Mouse (Mus musculus) forebrain, postnatal 0 days (tissue): ENCODE results near the gene Slc8a2. TPM values are rescaled to one million over a fixed set of nuclear protein-coding genes. Genes with fewer than 3 reads are reported as not detected.

Source experiments
- ATAC-seq: fragments of 200-750 bp; cut with Nextera tagmentation; 2 replicates; pipeline ENCODE4 v1.8.0; 2017; ENCODE audit warnings: mild to moderate bottlenecking, moderate library complexity
- DNase-seq: peaks from one replicate; pipeline ENCODE4 v3.0.0-alpha.2; 2015
- H3K27ac ChIP-seq: fragments of 300-500 bp; sonication (generic); 2 replicates; pipeline ENCODE4 v1.5.1; 2014; ENCODE audit warnings: low read depth, mild to moderate bottlenecking, antibody characterized with exemption, low read length, moderate library complexity, mixed read lengths
- H3K27me3 ChIP-seq: fragments of 300-500 bp; sonication (generic); 2 replicates; pipeline ENCODE4 v1.6.1; 2014; ENCODE audit warnings: mild to moderate bottlenecking, low read length, mixed read lengths; ENCODE audit not compliant: insufficient read depth
- H3K36me3 ChIP-seq: fragments of 300-500 bp; sonication (generic); 2 replicates; pipeline ENCODE4 v1.6.1; 2014; ENCODE audit warnings: mild to moderate bottlenecking, moderate library complexity; ENCODE audit not compliant: insufficient read depth
- H3K4me1 ChIP-seq: fragments of 300-500 bp; sonication (generic); 2 replicates; pipeline ENCODE4 v1.6.1; 2014; ENCODE audit warnings: antibody characterized with exemption; ENCODE audit not compliant: insufficient read depth
- H3K4me2 ChIP-seq: fragments of 300-500 bp; sonication (generic); 2 replicates; pipeline ENCODE4 v1.6.1; 2014; ENCODE audit warnings: low read depth, mild to moderate bottlenecking, moderate library complexity
- H3K4me3 ChIP-seq: fragments of 300-500 bp; sonication (generic); 2 replicates; pipeline ENCODE4 v1.5.1; 2014; ENCODE audit warnings: low read depth, low read length, mixed read lengths
- H3K9ac ChIP-seq: fragments of 300-500 bp; sonication (generic); 2 replicates; pipeline ENCODE4 v1.6.1; 2014; ENCODE audit warnings: mild to moderate bottlenecking
- H3K9me3 ChIP-seq: fragments of 300-500 bp; sonication (generic); 2 replicates; pipeline ENCODE4 v1.6.1; 2016; ENCODE audit warnings: low read length
- CTCF ChIP-seq: sonication (generic); IDR thresholded peaks from 2 replicates; pipeline ENCODE4 v1.5.1; 2016; ENCODE audit warnings: antibody characterized with exemption, control low read depth, low read depth
- whole genome bisulfite sequencing: fragments of 180-500 bp; shearing (Covaris S2); extraction: QIAGEN DNeasy Blood & Tissue Kit; methylation state at CpG from one replicate; pipeline ENCODE4 v1.1.7; 2014; 5-methylcytosine and 5-hydroxymethylcytosine counted together
- polyA plus RNA-seq: library from polyadenylated mRNA; unstranded; fragments of >200 nt; fragmentation: Nextera tagmentation; extraction: Ambion mirVana; gene quantifications from 2 replicates; pipeline ENCODE4 v1.2.1, GENCODE M21; 2015
- total RNA-seq: library from RNA; depleted of rRNA; stranded (reverse); fragments of >200 nt; gene quantifications from 2 replicates; pipeline ENCODE4 v1.2.3, GENCODE M21; 2014

Slc8a2 gene
- total and polyA plus RNA-seq, 2 experiments from 2014 or later, result 0.99 to 55.8 TPM

DNA sequence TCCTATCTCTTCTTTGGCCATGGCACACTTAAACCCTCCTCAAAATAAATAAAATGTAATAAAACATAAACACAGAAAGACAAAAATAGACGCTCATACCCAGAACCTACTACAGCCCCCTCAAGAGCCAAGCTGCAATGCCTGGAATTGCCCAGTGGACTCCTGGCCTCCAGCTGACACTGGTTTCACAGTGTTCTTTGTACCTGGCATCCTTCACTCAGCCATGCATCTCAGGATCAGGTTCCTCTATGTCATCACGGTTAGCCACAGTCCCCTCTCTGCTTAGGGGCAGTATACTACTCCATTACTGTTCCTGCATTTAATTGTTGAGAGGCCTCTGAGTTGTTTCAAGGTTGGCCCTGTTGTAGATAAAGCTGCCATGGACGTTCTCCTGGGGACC is 3.3 kb downstream of the Slc8a2 start:
- Histone ChIP-seq H3K4me3 (no peak overlapping the region), H3K4me1 (peaks cover 20% of the 10 kb centered on the region), H3K27ac (no peak overlapping the region), H3K36me3 (0 out of 2 replicates have a peak, but pooled peaks cover 2% of the 10 kb centered on the region), H3K9me3 (no peaks in the 10 kb centered on the region), H3K9ac (no peak overlapping the region), H3K27me3 (no peaks in the 10 kb centered on the region), H3K4me2 (no peak overlapping the region)
- DNase-seq (no peak), ATAC-seq (no peak)
- 76% methylated on average over 3 of the region's 3 CpGs for WGBS
- no peak for TF ChIP-seq CTCF

DNA sequence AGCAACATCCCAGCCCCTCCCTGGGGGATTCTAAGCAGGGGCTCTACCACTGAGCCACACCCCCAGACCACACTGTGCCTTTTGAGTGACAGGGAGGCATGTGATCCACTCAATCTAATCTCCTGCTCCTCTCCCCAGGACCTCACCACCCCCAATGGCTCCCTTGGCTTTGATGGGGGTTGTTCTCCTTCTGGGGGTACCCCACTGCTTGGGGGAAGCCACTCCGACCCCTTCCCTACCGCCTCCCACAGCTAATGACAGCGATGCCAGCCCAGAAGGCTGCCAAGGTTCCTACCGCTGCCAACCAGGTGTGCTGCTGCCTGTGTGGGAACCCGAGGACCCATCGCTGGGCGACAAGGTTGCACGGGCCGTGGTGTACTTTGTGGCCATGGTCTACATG is 4.1 kb downstream of the Slc8a2 start:
- H3K27me3 ChIP-seq, result no peaks in the 10 kb centered on the region
- H3K4me3 ChIP-seq, result no peak overlapping the region
- no peak for DNase-seq
- H3K4me2 ChIP-seq, result no peak overlapping the region
- ATAC-seq, result no peak
- H3K36me3 ChIP-seq, result 0 out of 2 replicates have a peak, but pooled peaks cover 2% of the 10 kb centered on the region
- 90% methylated on average over 9 of the region's 9 CpGs for WGBS
- peaks cover 19% of the 10 kb centered on the region for H3K4me1 ChIP-seq
- no peak overlapping the region for H3K27ac ChIP-seq
- H3K9ac ChIP-seq, result no peak overlapping the region
- no peak for TF ChIP-seq CTCF
- H3K9me3 ChIP-seq, result no peaks in the 10 kb centered on the region

DNA sequence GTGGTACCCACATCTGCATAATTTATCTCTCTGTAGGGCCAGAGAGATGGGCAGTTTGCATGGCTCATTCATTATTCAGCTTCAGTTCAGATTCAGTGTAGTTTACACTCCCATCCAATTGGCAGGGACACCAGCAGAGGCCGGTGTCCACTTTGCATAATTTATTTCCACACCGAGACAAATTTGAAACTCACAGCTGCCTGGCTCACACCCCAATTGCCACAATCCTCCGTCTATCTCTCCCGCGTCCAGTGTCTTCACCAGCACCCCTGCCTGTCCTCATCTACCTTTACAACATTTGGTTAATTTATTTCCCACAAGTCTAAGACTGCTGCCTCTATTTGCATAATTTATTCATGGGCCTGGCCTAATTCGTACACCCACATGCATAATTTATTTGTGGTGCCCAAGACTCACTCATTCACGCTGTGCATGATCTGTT is 5.3 kb downstream of the Slc8a2 start:
- Histone ChIP-seq H3K4me2 (peak overlapping the region; percentile 10; the same call in 1 of the 2 replicates), H3K27me3 (no peaks in the 10 kb centered on the region), H3K9me3 (no peaks in the 10 kb centered on the region), H3K9ac (no peak overlapping the region), H3K4me1 (peaks cover 13% of the 10 kb centered on the region), H3K36me3 (0 out of 2 replicates have a peak, but pooled peaks cover 2% of the 10 kb centered on the region), H3K4me3 (no peak overlapping the region), H3K27ac (peak overlapping the region; percentile 30)
- TF ChIP-seq CTCF, result no peak
- ATAC-seq (peak; percentile 30; the same call in 1 of the 2 replicates), DNase-seq (peak; percentile 58)
- WGBS, result 11% methylated on average over 7 of the region's 7 CpGs

DNA sequence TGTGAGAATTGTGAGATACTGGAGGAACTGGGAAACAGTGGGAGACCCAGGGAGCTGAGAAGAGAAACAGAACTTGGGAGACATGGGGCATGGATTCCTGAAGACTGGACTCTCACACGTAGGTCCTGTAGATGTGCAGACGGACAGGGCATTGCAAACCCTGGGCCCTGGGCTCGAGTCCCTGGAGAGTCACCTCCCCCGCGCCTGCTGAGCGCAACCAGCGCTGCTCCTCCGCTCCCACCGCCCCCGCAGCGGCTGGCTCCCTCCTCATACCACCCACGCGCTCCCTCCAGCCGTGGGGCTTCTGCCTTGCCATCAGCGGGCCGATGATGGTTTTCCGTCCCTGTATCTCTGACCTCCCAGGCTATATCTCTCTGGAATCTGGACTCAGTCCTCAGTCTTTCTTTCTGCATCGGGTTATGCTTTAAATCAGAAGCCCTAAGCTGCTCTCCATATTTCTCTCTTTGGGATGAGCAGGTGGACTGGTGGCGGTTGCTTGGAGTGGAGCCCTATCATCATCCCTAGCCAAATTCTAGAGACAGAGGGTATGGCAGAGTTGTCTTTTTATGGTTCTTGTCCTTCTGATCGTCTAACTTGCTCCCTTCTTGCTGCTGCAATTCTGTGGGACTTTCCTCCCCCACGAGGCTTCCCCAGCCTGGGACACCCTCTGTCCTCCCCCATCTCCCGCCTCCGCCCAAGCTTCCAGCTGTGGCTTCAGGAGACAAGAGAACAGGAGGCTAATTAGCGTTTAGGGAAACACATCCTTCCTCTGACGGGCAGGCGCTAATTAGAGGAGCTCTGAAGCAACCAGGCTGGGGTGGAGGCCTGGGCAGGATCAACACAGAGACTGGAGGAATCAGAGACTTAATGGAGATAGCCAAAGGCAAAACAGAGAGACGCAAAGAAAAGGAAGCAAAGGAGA is 17.1 kb downstream of the Slc8a2 start:
- ATAC-seq (peak; percentile 52), DNase-seq (peak; percentile 39)
- Histone ChIP-seq H3K36me3 (peaks cover 15% of the 10 kb centered on the region), H3K4me2 (no peak overlapping the region), H3K9ac (no peak overlapping the region; the same call in 1 of the 2 replicates), H3K27ac (no peak overlapping the region), H3K27me3 (no peaks in the 10 kb centered on the region), H3K4me3 (no peak overlapping the region), H3K4me1 (peaks cover 20% of the 10 kb centered on the region), H3K9me3 (no peaks in the 10 kb centered on the region)
- no peak for TF ChIP-seq CTCF
- 23% methylated on average over 27 of the region's 27 CpGs for WGBS

DNA sequence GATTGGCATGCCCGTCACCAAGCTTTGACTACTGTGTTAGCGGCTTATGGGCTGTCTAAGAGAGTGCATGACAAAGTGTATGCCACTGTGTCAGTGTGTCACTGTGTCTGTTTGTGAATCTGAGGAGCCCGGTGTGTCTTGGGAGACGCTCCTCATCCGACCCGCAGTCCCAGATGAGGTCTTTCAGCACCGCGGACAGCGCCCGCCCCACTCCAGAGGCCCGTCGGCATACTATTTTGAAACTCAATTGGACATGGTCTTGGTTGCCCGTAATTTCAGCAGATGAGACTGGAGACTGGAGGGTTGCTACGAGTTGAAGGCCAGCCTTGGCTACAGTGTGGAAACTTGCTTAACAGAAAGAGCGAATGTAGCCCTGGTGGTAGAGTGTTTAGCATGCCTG is 18.0 kb downstream of the Slc8a2 start:
- DNase-seq (no peak), ATAC-seq (peak; percentile 37)
- H3K4me1 ChIP-seq, result peaks cover 20% of the 10 kb centered on the region
- H3K9me3 ChIP-seq, result no peaks in the 10 kb centered on the region
- H3K36me3 ChIP-seq, result peaks cover 9% of the 10 kb centered on the region
- H3K27ac ChIP-seq, result no peak overlapping the region
- H3K27me3 ChIP-seq, result no peaks in the 10 kb centered on the region
- no peak overlapping the region for H3K4me2 ChIP-seq
- H3K9ac ChIP-seq, result no peak overlapping the region
- WGBS, result 17% methylated on average over 15 of the region's 15 CpGs
- no peak for TF ChIP-seq CTCF
- no peak overlapping the region for H3K4me3 ChIP-seq

DNA sequence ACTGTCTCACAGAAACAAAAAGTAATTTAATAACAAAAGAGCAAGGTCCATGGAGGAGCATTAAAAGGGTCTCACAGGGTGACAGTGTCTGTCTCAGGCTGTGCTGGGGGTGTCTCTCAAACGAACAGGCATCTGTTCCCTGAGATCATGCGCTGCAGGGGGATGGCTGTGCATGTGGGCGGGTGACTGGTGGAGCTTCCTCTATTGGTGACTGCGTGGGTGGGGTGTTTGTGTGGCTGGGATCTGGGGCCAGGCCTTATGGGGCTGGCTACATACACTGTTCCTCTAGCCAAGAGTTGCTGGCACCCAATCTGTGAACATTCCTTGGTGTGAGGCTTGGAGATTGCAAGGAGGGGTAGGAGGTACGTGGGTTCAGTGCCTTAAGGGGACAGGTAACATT is 19.6 kb downstream of the Slc8a2 start:
- DNase-seq (peak; percentile 58), ATAC-seq (peak; percentile 78)
- Histone ChIP-seq H3K9me3 (no peaks in the 10 kb centered on the region), H3K4me1 (peaks cover 20% of the 10 kb centered on the region), H3K36me3 (peaks cover 7% of the 10 kb centered on the region; the same call in 1 of the 2 replicates), H3K27ac (no peak overlapping the region), H3K27me3 (no peaks in the 10 kb centered on the region), H3K4me2 (no peak overlapping the region), H3K9ac (no peak overlapping the region), H3K4me3 (no peak overlapping the region)
- no peak for TF ChIP-seq CTCF
- 43% methylated on average over 5 of the region's 5 CpGs for WGBS
